Mouse (Mus musculus): ENCODE measurements at regions not wholly inside any gene's neighbourhood (a gene's known extent, or its start where the extent isn't known, plus 50 kb on each side); places are given as distances from the start of the nearest gene placed in this dataset.

DNA sequence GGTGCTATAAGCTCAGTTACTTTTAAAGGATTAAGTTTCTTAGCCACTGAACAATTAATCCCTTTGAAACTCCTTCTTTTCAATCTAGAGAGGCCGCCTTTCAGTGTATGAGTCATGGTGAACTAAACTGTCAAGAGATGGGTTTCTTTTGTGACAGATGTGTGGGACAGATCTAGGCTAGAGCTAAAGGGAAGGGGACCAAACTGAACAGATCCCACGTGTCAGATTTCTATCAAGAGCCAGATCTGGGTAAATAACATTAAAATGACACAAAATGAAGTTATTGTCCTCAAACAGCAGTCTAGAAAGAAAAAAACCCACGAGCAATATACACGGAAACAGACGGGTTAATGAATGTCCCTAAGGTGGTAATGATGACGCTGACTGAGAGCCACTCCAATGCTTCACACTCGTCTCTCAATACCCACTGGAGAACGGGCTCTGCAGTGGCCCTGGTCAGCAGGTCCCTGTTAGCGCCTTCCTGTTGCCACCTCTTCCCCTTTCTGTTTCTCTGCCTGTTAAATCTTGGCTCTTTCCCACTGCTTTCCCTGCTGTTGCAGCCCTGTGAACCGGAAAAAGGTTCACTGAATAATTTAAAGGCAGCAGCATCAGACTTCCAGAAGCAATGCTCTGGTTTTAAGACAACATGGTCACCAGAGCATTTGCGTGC is 52.7 kb upstream of the Rab3gap2 start:
- no peak for DNase-seq (ENCODE audit: low spot score)

DNA sequence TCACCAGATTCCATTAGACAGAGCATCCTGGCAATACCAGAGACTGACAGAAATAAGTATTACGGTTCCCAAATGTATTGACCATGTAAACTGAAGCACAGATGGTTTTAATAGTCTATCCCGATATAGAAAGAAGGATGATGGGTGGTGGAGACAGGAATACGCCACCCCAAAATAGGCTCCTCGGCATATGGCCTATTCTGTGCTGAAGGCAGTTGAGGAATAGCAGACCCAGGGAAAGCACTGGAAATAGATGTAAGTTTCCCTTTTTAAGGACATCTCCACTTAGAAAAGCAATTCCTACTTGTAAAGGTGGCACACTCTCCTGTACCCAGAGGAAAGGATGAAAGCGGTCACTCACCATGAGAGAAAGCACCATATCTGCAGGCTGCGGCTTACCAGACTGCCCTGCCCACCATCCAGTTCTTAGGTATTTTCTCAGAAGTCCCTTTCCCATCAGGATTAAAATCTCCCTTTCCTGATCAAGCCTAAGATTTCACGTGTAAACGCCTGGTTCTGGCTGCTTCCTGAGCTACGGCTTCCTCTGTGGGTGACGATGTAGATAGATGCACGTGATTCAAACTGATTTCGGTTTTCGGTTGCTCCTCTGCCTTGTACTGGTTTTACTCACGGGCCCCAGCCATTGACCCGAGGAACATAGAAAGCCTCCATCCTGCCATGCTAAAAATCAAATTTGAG is 53.3 kb upstream of the Rab3gap2 start:
- no peak for DNase-seq (ENCODE audit: low spot score)

DNA sequence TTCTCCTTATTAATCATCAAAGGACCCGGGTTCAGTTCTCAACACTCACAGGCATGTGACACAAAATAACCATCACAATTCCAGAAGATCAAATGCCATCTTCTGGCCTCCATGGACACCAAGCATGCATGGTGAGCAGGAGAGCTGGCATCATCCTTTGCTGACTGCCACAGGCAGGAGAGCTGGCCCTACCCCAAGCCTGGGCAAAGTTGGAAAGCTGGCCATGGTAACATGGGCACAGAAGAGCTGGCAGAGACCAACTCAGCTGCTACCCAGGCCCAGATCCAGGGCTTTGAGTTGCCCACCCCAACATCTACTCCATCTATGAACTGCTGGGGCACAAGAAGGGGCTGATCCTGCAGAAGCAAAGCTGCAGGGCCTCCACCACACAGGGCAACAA is 59.1 kb upstream of the Rab3gap2 start:
- no peak for DNase-seq (ENCODE audit: low spot score)

GRCm38 (mm10) chr1:185144006-185144405 is 59.9 kb upstream of the Rab3gap2 start:
- no peak for DNase-seq (ENCODE audit: low spot score)

- DNase-seq (ENCODE audit: low spot score), result no peak
Measured at GRCm38 (mm10) chr1:185140317-185140716, 63.6 kb upstream of the Rab3gap2 start.

GRCm38 (mm10) chr1:185128209-185128608 is 75.7 kb upstream of the Rab3gap2 start:
- DNase-seq (ENCODE audit: low spot score), result no peak

GRCm38 (mm10) chr1:185125737-185126286 is 78.1 kb upstream of the Rab3gap2 start:
- no peak for DNase-seq (ENCODE audit: low spot score)

- DNase-seq (ENCODE audit: low spot score), result no peak
Measured at GRCm38 (mm10) chr1:185121552-185121951, 82.4 kb upstream of the Rab3gap2 start.

- DNase-seq (ENCODE audit: low spot score), result no peak
Measured at GRCm38 (mm10) chr1:185120416-185120815, 83.5 kb upstream of the Rab3gap2 start.

DNA sequence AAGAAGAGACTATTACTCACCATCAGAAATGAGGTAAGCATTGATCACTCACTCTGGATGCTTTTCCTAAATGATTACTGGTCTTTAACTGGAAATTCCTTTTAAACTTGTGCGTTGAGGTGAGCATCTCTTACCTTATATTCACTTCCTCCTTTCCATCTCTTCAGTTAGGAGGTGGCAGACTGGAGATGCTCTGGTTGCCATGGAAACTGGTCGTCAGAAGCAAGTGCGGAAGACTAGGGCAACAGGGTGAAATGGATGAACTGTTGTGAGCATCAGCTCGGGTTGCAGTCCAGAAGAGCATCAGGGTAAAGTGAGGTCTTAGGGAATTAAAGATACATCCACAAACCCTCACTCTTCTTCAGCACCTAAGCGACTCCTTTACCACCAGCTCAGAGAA is 86.2 kb upstream of the Rab3gap2 start:
- DNase-seq (ENCODE audit: low spot score), result no peak

- no peak for DNase-seq (ENCODE audit: low spot score)
Measured at GRCm38 (mm10) chr1:185113687-185114086, 90.2 kb upstream of the Rab3gap2 start.

GRCm38 (mm10) chr1:185112017-185112399 is 91.9 kb upstream of the Rab3gap2 start:
- DNase-seq (ENCODE audit: low spot score), result no peak

DNA sequence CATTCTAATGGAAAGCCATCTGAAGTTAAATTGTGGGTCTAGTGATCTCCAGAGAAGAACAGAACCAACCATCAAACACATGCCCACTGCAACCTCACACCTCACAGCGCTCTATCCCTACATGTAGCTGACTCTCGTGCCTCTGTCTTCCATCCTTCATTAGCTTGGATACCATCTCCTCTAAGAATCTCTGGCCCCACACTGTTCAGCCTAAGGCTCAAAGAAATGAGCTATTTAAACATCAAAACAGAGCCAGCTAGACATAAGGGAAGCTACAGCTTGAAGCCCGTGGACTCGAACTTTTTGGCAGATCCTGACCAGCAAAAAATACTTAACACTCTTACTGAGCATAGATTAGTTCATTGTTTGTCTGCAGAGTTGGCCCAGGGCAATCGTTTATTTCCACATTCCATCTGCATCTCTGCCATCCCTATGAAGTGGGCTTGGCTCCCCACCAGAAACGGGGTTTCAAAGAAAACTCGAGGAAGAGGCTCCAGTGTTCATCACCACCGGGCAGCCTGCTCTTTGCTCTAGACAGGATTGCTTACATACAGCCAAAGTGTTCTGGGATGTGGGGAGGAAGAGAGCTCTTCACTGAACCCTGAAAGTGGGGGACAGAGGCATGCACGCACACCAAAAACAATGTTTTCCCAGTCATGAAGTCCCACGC is 92.4 kb upstream of the Rab3gap2 start:
- DNase-seq (ENCODE audit: low spot score), result no peak

GRCm38 (mm10) chr1:185104945-185105884 is 98.7 kb upstream of the Rab3gap2 start:
- peak; percentile 59 for DNase-seq (ENCODE audit: low spot score)

GRCm38 (mm10) chr1:185103803-185104202 is 100.1 kb upstream of the Rab3gap2 start:
- DNase-seq (ENCODE audit: low spot score), result no peak

GRCm38 (mm10) chr1:185098975-185099958 is 99.9 kb upstream of the Mark1 start:
- peak; percentile 66 for DNase-seq (ENCODE audit: low spot score)

DNA sequence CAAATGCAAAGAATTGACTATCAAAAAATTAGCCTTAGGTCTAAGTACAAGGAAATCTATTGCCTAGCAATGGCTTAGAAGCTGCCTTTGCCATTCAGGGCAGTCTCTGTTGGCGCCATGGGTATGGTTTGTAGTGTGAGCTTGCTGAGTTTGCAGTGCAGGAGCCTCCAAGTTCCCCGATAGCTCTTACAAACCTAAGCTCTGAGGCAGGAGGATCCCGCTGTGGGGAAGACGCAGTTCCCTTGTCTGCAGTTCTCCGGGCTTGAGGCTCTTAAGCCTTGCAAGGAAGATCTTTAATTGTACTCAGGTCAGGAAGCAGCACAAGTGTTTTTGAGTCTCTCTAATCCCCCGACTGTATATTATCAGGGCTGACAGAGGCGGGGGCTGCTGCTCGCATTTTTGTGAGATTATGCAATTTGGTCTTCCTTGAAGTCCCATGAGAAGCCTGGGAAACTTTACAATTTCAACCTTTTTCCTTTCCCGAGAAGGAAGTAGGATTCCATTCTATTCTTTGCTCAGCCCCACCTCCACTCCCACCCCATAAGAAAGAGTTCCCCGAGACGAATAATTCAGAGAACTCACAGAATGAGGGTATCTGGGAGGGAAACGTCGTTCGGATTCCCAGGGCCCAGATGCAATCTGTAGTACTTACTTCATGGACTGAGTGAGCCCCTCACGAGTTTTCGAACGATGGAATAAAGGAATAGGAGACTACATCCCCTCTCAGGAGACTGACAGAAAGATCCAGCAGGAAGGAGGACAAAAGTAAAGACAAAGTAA is 99.0 kb upstream of the Mark1 start:
- peak; percentile 47 for DNase-seq (ENCODE audit: low spot score)

DNA sequence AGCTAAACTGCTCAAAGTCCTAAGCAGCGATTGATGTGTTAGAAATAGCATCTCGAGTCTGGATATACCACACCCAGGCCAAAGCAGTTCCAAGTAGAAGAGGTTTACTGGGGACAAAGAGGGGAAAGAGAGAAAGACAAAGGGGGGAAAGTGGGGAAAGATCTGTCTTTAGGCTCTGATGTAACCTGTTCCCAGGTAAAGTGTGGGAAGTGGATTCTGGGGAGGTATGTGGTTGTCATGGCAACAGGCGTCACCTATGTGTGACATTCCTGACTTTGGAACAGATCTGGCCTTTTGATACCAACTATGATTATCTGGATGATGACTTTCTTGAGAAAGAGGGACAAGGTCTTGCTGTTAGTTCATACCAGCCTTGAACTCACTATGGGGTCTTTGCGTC is 97.4 kb upstream of the Mark1 start:
- DNase-seq (ENCODE audit: low spot score), result no peak

GRCm38 (mm10) chr1:185092757-185093156 is 93.4 kb upstream of the Mark1 start:
- no peak for DNase-seq (ENCODE audit: low spot score)

Data from embryo, embryonic 10.5 days (tissue).